Mouse (Mus musculus) G1E-ER4 (cell line): ENCODE measurements around the gene Sox3. TPM values are rescaled to one million over a fixed set of nuclear protein-coding genes. Genes with fewer than 3 reads are reported as not detected.

Source experiments
- GATA1 ChIP-seq: IDR thresholded peaks from one replicate; pipeline ENCODE4 v1.8.0; 2012; ENCODE audit warnings: low read length, inconsistent platforms
- polyA plus RNA-seq: library from polyadenylated mRNA; stranded (reverse); fragments of >175 nt; gene quantifications from 2 replicates; pipeline ENCODE4 v1.2.3, GENCODE M21; 2012

The Sox3 gene
- polyA plus RNA-seq = not detected in 2 replicates

- no peak for TF ChIP-seq GATA1
These were observed at the start of gene Sox3 for GRCm38 (mm10) chrX:60892801-60893681. Sox3 (minus strand) TSS chrX:60893430.

- no peak for TF ChIP-seq GATA1
These were observed 47.0 kb upstream of the Sox3 start for GRCm38 (mm10) chrX:60940225-60940624.

GRCm38 (mm10) chrX:60899546-60899945, 6.3 kb upstream of the Sox3 start:
- TF ChIP-seq GATA1 = no peak

GRCm38 (mm10) chrX:60898641-60899040, 5.4 kb upstream of the Sox3 start:
- no peak for TF ChIP-seq GATA1

- no peak for TF ChIP-seq GATA1
These were observed 3.1 kb upstream of the Sox3 start for GRCm38 (mm10) chrX:60896296-60896695.

GRCm38 (mm10) chrX:60895416-60895815, 2.2 kb upstream of the Sox3 start:
- no peak for TF ChIP-seq GATA1

- TF ChIP-seq GATA1 = no peak
These were observed 702 bp upstream of the Sox3 start for GRCm38 (mm10) chrX:60893720-60894543.

- TF ChIP-seq GATA1 = no peak
These were observed 981 bp downstream of the Sox3 start for GRCm38 (mm10) chrX:60892098-60892800.

- no peak for TF ChIP-seq GATA1
These were observed 1.7 kb downstream of the Sox3 start for GRCm38 (mm10) chrX:60891329-60892095.

GRCm38 (mm10) chrX:60890651-60891050, 2.6 kb downstream of the Sox3 start:
- TF ChIP-seq GATA1 = no peak

GRCm38 (mm10) chrX:60889956-60890485, 3.2 kb downstream of the Sox3 start:
- TF ChIP-seq GATA1 = no peak
